Mouse (Mus musculus) E14TG2a.4 (cell line): ENCODE measurements around the gene Ulbp1.
"Not testable (repeated sequence)": the region's sequence is repeated elsewhere in the genome, so short reads cannot be mapped to it uniquely, and the experiment has no call there.

Experiments
- CTCF ChIP-seq: conservative IDR thresholded peaks from 2 replicates; pipeline ENCODE4 v1.5.1; 2014; ENCODE audit warnings: low read length
- NANOG ChIP-seq: IDR thresholded peaks from 2 replicates; pipeline ENCODE4 v1.6.1; 2014; ENCODE audit warnings: borderline replicate concordance, low read length, mixed read lengths

DNA sequence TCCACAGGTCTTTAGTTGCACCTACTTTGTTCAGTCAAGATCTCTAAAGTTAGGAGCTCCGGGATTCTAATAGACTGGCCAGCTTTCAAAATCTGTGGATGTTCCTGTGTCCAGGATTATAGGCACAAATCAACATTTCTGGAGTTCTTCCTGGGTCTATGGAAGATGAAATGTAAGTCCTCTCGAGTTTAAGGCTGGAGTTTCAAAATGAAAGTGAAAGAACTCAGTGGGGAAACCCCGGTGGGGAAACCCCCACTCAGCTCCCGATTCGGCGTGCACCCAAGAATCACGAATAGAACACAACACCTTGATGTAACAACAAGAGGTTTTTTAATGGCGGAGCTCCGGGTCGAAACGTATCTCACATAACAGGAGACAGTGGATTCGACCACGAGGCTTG lies 787 bp upstream of the Ulbp1 start:
- TF ChIP-seq CTCF, NANOG: not testable (repeated sequence)
